Mouse (Mus musculus) kidney, embryonic 16.5 days (tissue): ENCODE measurements around the gene Ankrd53. TPM values are rescaled to one million over a fixed set of nuclear protein-coding genes. Genes with fewer than 3 reads are reported as not detected.
A peak's percentile ranks its signal among the peaks of the same experiment; 100 is the strongest.

Source experiments
- ATAC-seq: fragments of 200-750 bp; cut with Nextera tagmentation; 2 replicates; pipeline ENCODE4 v1.8.0; 2017; ENCODE audit warnings: moderate TSS enrichment; ENCODE audit not compliant: low FRiP score, low TSS enrichment
- H3K27ac ChIP-seq: fragments of 300-500 bp; sonication (generic); 2 replicates; pipeline ENCODE4 v1.5.1; 2014; ENCODE audit warnings: low read length
- H3K27me3 ChIP-seq: fragments of 300-500 bp; sonication (generic); 2 replicates; pipeline ENCODE4 v1.6.1; 2014; ENCODE audit warnings: low read length, control low read depth, mixed read lengths; ENCODE audit not compliant: insufficient read depth
- H3K36me3 ChIP-seq: fragments of 300-500 bp; sonication (generic); 2 replicates; pipeline ENCODE4 v1.6.1; 2014; ENCODE audit warnings: low read length, control low read depth, mixed read lengths; ENCODE audit not compliant: insufficient read depth
- H3K4me1 ChIP-seq: fragments of 300-500 bp; sonication (generic); 2 replicates; pipeline ENCODE4 v1.6.1; 2014; ENCODE audit warnings: low read length, control low read depth, mixed read lengths; ENCODE audit not compliant: insufficient read depth
- H3K4me2 ChIP-seq: fragments of 300-500 bp; sonication (generic); replicated peaks from 2 replicates; pipeline ENCODE4 v1.6.1; 2014; ENCODE audit warnings: low read depth, low read length
- H3K4me3 ChIP-seq: fragments of 300-500 bp; sonication (generic); 2 replicates; pipeline ENCODE4 v1.5.1; 2014; ENCODE audit warnings: mild to moderate bottlenecking, low read length
- H3K9ac ChIP-seq: fragments of 300-500 bp; sonication (generic); replicated peaks from 2 replicates; pipeline ENCODE4 v1.6.1; 2014; ENCODE audit warnings: low read length
- H3K9me3 ChIP-seq: fragments of 300-500 bp; sonication (generic); 2 replicates; pipeline ENCODE4 v1.6.1; 2016; ENCODE audit warnings: low read length, control low read depth
- WGBS: fragments of 180-500 bp; shearing (Covaris S2); extraction: QIAGEN DNeasy Blood & Tissue Kit; methylation state at CpG from one replicate; pipeline ENCODE4 v1.1.7; 2014; 5-methylcytosine and 5-hydroxymethylcytosine counted together
- polyA plus RNA-seq: library from polyadenylated mRNA; unstranded; fragments of >200 nt; fragmentation: Nextera tagmentation; extraction: Ambion mirVana; gene quantifications from 2 replicates; pipeline ENCODE4 v1.2.1, GENCODE M21; 2015

The Ankrd53 gene
- polyA plus RNA-seq, 1 experiment from 2014 or later, result 0.19 TPM

DNA sequence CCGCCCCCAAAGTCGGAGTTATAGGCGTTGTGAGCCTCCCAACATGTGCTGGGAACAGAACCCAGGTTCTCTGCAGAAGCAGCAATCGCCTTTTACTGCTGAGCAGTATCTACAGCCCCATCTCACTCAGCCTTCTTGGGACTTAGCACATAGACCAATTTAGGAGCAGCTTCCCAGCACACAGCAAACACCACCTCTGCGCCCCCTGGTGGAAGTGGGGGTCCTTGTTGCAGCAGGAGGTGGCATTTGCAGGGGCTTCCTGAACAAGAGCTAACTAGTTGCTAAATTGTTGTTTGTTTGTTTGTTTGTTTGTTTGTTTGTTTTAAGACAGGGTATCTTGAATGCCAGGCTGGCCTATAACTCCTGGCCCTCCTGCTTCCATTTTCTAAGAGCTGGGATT is 31.3 kb upstream of the Ankrd53 start:
- Histone ChIP-seq H3K4me1 (no peaks in the 10 kb centered on the region), H3K27me3 (peaks cover 5% of the 10 kb centered on the region; the same call in 1 of the 2 replicates), H3K36me3 (no peaks in the 10 kb centered on the region), H3K9ac (no peak overlapping the region), H3K4me2 (no peak overlapping the region), H3K9me3 (peaks cover 8% of the 10 kb centered on the region), H3K4me3 (no peak overlapping the region), H3K27ac (no peak overlapping the region)
- ATAC-seq, result no peak
- 31% methylated on average over 5 of the region's 5 CpGs for WGBS

DNA sequence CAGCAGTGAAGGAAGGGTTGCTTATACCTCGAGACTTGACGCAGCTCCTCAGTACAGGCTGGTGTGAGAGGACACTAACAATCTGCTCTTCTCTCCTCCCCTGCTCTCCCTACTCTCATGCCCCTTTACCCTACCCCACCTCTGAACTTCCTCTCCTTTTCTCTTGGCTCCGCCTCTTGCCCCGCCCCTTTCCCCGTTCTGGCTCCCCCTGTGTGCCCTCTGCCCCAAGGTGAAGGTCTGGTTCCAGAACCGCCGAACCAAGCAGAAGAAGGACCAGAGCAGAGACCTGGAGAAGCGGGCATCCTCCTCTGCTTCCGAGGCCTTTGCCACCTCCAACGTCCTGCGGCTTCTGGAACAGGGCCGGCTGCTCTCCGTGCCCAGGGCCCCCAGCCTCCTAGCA is 25.1 kb upstream of the Ankrd53 start:
- no peaks in the 10 kb centered on the region for H3K4me1 ChIP-seq
- H3K9me3 ChIP-seq, result peaks cover 8% of the 10 kb centered on the region
- no peak overlapping the region for H3K4me3 ChIP-seq
- ATAC-seq, result no peak
- 30% methylated on average over 13 of the region's 13 CpGs for WGBS
- peaks cover 3% of the 10 kb centered on the region; the same call in 1 of the 2 replicates for H3K27me3 ChIP-seq
- no peak overlapping the region for H3K27ac ChIP-seq
- no peak overlapping the region for H3K9ac ChIP-seq
- no peaks in the 10 kb centered on the region for H3K36me3 ChIP-seq
- H3K4me2 ChIP-seq, result no peak overlapping the region

DNA sequence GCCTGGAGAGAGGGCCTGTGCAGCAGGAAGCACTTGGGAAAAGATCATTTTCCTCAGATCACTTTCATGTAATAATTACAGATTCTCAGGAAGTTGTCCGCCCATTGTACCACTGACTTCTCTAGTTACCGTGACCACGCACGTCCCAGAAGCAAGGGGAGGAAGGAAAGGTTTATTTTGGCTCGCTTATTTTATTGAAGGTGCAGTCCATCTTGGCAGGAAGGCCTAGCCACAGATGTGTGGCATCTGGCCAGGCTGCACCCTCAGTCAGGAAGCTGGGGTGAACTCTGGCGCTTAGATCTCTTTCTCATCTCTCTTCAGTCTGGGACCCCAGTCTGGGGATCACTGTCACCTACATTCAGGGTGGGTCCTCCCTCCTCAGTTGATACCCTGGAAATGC is 23.8 kb upstream of the Ankrd53 start:
- ATAC-seq, result no peak
- no peak overlapping the region for H3K27ac ChIP-seq

DNA sequence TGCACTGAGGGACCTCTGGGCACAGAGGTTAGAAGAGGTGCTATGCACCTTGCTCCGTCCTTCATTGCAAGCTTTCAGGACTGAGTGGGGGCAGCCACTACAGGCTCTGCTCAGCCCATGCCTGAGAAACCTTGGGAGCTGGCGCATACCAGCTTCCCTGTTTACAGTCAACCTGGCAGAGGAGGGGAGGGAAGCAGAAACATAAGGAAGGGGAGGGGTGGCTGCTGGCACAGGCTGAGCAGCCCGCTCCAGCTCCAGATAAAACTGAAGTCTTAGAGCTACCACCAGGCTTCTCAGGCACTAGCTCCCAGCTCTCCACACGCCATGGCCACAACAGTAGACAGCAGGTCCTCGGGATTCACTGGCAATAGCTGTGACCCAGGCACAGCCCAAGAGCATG is 19.7 kb upstream of the Ankrd53 start, which contains the start of gene Atp6v1b1:
TSS of gene Atp6v1b1 (plus strand) at position 230 of the 400 bp plus-strand sequence.
- WGBS, result 46% methylated on average over 5 of the region's 5 CpGs
- 0 out of 2 replicates have a peak, but pooled peaks cover 3% of the 10 kb centered on the region for H3K27me3 ChIP-seq
- H3K4me2 ChIP-seq, result peak within 1 kb of the TSS; percentile 14; the same call in 1 of the 2 replicates
- H3K9ac ChIP-seq, result no peak within 1 kb of the TSS
- H3K9me3 ChIP-seq, result no peaks in the 10 kb centered on the region
- no peaks in the 10 kb centered on the region for H3K36me3 ChIP-seq
- H3K4me3 ChIP-seq, result peak within 1 kb of the TSS; percentile 12; the same call in 1 of the 2 replicates
- H3K27ac ChIP-seq, result peak within 1 kb of the TSS; percentile 31
- ATAC-seq, result peak; percentile 32; the same call in 1 of the 2 replicates
- H3K4me1 ChIP-seq, result no peaks in the 10 kb centered on the region

More for the DNA sequence above, 23.8 kb upstream of the Ankrd53 start:
- Histone ChIP-seq H3K9me3 (peaks cover 8% of the 10 kb centered on the region), H3K4me2 (no peak overlapping the region), H3K4me1 (no peaks in the 10 kb centered on the region), H3K4me3 (no peak overlapping the region), H3K27me3 (peaks cover 6% of the 10 kb centered on the region; the same call in 1 of the 2 replicates), H3K9ac (no peak overlapping the region), H3K36me3 (no peaks in the 10 kb centered on the region)
- 19% methylated on average over 6 of the region's 6 CpGs for WGBS

DNA sequence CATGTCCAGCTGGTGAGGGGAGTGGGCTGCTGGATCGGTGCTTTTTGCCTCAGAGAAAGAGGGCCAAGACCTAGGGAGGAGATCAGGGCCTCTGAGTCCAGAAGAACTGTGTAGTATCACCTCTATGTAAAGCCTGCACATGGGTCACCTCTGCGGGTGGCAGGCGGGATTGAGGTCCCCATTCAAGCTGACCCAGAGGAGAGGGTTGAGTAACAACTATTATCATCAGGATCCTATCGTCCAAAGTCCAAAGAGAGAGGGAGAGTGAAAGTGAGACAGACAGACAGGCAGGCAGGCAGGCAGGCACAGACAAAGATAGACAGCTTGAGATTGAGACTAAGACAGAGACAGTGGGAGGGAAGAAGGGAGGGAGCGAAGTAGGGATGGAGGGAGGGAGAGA is 19.2 kb upstream of the Ankrd53 start:
- WGBS, result 69% methylated on average over 5 of the region's 5 CpGs
- no peak for ATAC-seq
- peak overlapping the region; percentile 14; the same call in 1 of the 2 replicates for H3K4me2 ChIP-seq

DNA sequence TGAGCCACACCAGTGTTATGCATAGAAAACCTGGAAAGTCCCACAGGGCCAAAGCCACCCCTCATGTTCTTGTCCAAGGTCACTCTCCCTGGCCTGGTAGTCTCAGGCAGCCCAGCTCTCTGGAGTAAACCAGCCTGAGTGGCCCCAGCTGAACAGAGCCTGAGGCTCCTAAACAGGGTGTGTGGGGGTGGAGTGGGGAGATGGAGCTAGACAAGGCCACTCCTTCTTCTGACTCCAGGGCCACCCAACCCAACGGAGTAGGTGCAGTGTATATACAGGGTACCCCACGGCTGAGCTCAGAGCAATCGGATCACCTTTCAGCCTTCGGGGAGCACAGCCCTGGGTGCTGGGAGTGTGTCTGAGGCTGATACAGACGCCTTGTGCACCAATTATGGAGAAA is 18.3 kb upstream of the Ankrd53 start:
- Histone ChIP-seq H3K4me1 (no peaks in the 10 kb centered on the region), H3K4me3 (no peak overlapping the region), H3K27me3 (0 out of 2 replicates have a peak, but pooled peaks cover 5% of the 10 kb centered on the region), H3K27ac (peak overlapping the region; percentile 59), H3K9ac (no peak overlapping the region), H3K4me2 (peak overlapping the region; percentile 14; the same call in 1 of the 2 replicates), H3K9me3 (no peaks in the 10 kb centered on the region), H3K36me3 (no peaks in the 10 kb centered on the region)
- WGBS, result 61% methylated on average over 5 of the region's 5 CpGs
- ATAC-seq, result peak; percentile 73

More for the DNA sequence above, 19.2 kb upstream of the Ankrd53 start:
- no peaks in the 10 kb centered on the region for H3K36me3 ChIP-seq
- 0 out of 2 replicates have a peak, but pooled peaks cover 5% of the 10 kb centered on the region for H3K27me3 ChIP-seq
- H3K27ac ChIP-seq, result peak overlapping the region; percentile 31; the same call in 1 of the 2 replicates
- H3K4me1 ChIP-seq, result no peaks in the 10 kb centered on the region
- H3K4me3 ChIP-seq, result peak overlapping the region; percentile 12; the same call in 1 of the 2 replicates
- no peaks in the 10 kb centered on the region for H3K9me3 ChIP-seq
- H3K9ac ChIP-seq, result no peak overlapping the region

DNA sequence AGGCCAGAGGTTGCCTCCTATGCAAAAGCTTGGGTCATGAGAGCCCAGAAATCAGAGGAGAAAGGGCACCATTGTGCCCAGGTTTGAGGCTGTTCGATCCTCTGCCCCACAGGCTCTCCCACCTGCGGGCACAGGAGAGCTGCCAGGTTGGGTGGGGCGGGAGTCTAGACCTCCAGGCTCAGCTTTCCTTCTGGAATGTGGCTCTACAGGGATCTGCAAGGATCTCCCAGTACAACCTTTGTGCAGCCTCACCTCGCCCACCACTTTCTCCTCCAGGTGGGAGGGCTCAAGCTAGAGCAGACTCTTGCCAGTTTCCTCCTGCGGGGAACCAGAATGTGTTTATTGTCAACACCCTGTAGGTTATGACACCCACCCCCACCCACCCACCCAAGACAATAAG is 17.9 kb upstream of the Ankrd53 start:
- Histone ChIP-seq H3K27ac (peak overlapping the region; percentile 59; the same call in 1 of the 2 replicates), H3K27me3 (0 out of 2 replicates have a peak, but pooled peaks cover 5% of the 10 kb centered on the region), H3K4me1 (no peaks in the 10 kb centered on the region), H3K4me3 (no peak overlapping the region), H3K36me3 (no peaks in the 10 kb centered on the region), H3K4me2 (peak overlapping the region; percentile 14; the same call in 1 of the 2 replicates), H3K9ac (no peak overlapping the region), H3K9me3 (no peaks in the 10 kb centered on the region)
- 65% methylated on average over 5 of the region's 5 CpGs for WGBS
- peak; percentile 36; the same call in 1 of the 2 replicates for ATAC-seq

DNA sequence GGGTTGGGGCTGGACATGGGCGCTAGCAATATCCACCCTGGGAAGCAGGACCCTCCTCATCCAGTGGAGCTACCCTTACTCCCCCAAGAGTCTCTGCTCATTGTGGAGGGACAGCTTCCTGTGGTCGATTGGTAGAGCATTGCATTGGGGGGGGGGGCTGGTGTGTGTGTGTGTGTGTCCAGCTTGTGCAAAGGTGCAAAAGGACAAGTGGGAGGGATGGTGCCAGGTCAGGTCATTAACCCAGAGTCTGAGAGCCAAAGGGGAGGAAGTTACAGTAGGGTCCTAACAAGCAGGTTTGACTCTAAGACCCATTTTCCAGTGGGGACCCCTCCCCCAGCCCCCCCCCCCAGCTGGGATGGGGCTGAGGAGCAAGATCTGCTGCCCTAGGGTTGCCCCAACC is 17.0 kb upstream of the Ankrd53 start:
- ATAC-seq, result no peak
- H3K4me2 ChIP-seq, result no peak overlapping the region
- no peak overlapping the region for H3K4me3 ChIP-seq
- no peaks in the 10 kb centered on the region for H3K9me3 ChIP-seq
- no peaks in the 10 kb centered on the region for H3K4me1 ChIP-seq
- 0 out of 2 replicates have a peak, but pooled peaks cover 5% of the 10 kb centered on the region for H3K27me3 ChIP-seq
- H3K36me3 ChIP-seq, result no peaks in the 10 kb centered on the region
- H3K9ac ChIP-seq, result no peak overlapping the region
- H3K27ac ChIP-seq, result no peak overlapping the region
- WGBS, result 51% methylated on average over 2 of the region's 2 CpGs

DNA sequence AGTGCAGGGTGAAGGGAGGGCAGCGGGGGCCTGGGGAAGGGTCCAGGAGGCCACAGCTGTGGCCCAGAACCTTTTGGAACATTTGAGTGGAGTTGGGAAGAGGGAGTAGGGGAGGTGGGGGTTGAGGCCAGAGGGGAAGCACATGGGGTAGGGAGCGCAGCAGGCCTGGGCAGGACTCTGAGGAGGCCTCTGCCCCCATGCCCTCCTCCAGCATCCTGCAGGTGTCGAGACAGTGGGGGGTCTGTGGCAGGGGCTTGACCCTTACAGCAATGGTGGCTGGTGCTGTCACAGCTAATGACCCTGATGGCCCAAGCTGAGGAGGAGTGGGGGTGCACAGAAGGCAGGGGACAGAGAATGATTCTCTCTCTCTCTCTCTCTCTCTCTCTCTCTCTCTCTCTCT is 13.2 kb upstream of the Ankrd53 start:
- Histone ChIP-seq H3K9me3 (no peaks in the 10 kb centered on the region), H3K4me3 (no peak overlapping the region), H3K9ac (no peak overlapping the region), H3K27ac (no peak overlapping the region), H3K4me1 (no peaks in the 10 kb centered on the region), H3K4me2 (no peak overlapping the region), H3K27me3 (peaks cover 19% of the 10 kb centered on the region; the same call in 1 of the 2 replicates), H3K36me3 (no peaks in the 10 kb centered on the region)
- ATAC-seq, result no peak
- 33% methylated on average over 3 of the region's 3 CpGs for WGBS

DNA sequence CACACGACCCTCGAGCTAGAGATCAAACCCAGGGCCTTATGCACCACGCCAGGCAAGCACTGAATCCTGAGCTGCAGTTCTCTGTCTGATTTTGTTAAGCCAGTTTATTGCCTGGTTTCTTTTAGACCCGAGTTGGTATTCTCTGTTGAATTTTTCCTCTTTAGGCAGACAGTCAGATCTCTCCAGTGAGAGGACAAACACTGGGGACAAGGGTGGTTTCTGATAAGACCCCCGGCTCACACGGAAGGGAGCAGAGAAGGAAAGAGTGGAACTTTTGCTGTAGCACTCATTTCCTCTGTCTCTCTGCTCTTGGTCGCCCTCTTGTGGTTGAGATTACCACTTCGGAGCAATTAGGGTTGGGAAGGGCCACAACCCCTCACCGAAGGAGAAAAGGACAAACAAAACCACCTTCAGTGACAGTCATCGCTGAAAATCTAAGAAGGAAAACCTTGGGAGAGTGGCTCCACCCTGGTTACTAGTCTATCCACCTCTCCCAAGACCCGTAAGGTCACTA is 12.2 kb upstream of the Ankrd53 start:
- H3K27ac ChIP-seq, result no peak overlapping the region
- H3K36me3 ChIP-seq, result no peaks in the 10 kb centered on the region
- no peak overlapping the region for H3K4me2 ChIP-seq
- no peak for ATAC-seq
- peaks cover 19% of the 10 kb centered on the region for H3K27me3 ChIP-seq
- no peaks in the 10 kb centered on the region for H3K9me3 ChIP-seq
- no peak overlapping the region for H3K4me3 ChIP-seq
- H3K9ac ChIP-seq, result peak overlapping the region; percentile 42
- H3K4me1 ChIP-seq, result no peaks in the 10 kb centered on the region
- WGBS, result 6% methylated on average over 11 of the region's 11 CpGs
